Mouse (Mus musculus): ENCODE results near the gene Il17f. TPM values are rescaled to one million over a fixed set of nuclear protein-coding genes. Genes with fewer than 3 reads are reported as not detected.

Gene Il17f
- polyA plus RNA-seq, 2 experiments: 0.45 TPM; not detected in 1

- H3K9ac ChIP-seq (ENCODE audit: low read depth, low read length, severe bottlenecking): no peak overlapping the region
- H3K36me3 ChIP-seq (ENCODE audit: control insufficient read depth, insufficient read depth, low read length): no peaks in the 10 kb centered on the region
- H3K27me3 ChIP-seq (ENCODE audit: control insufficient read depth, insufficient read depth, low read length): no peaks in the 10 kb centered on the region
- ATAC-seq (ENCODE audit: low FRiP score, low read depth) (no peak), DNase-seq (ENCODE audit: low spot score) (no peak)
- no peak overlapping the region for H3K27ac ChIP-seq (replicated peaks; ENCODE audit: low read depth, low read length)
- H3K4me2 ChIP-seq (replicated peaks; ENCODE audit: low read depth, low read length, severe bottlenecking): no peak overlapping the region
- TF ChIP-seq POLR2A (IDR thresholded peaks at IDR 0.05; ENCODE audit: borderline replicate concordance, extremely low read depth, insufficient read depth, insufficient read length): no peak
- no peaks in the 10 kb centered on the region for H3K9me3 ChIP-seq (ENCODE audit: control insufficient read depth, low read length)
- H3K4me3 ChIP-seq (replicated peaks; ENCODE audit: low read length): no peak overlapping the region
- WGBS: 69% methylated on average over 1 of the region's 1 CpGs
- no peaks in the 10 kb centered on the region for H3K4me1 ChIP-seq (ENCODE audit: control insufficient read depth, insufficient read depth, low read length)
These were observed 40.1 kb upstream of the Il17f start for GRCm38 (mm10) chr1:20830546-20830945.

GRCm38 (mm10) chr1:20828061-20828460 lies 37.6 kb upstream of the Il17f start:
- WGBS: 92% methylated on average over 2 of the region's 2 CpGs
- no peak overlapping the region for H3K9ac ChIP-seq (ENCODE audit: low read depth, low read length, severe bottlenecking)
- no peak overlapping the region for H3K4me2 ChIP-seq (replicated peaks; ENCODE audit: low read depth, low read length, severe bottlenecking)
- no peaks in the 10 kb centered on the region for H3K27me3 ChIP-seq (ENCODE audit: control insufficient read depth, insufficient read depth, low read length)
- no peak overlapping the region for H3K27ac ChIP-seq (replicated peaks; ENCODE audit: low read depth, low read length)
- no peaks in the 10 kb centered on the region for H3K36me3 ChIP-seq (ENCODE audit: control insufficient read depth, insufficient read depth, low read length)
- DNase-seq (ENCODE audit: low spot score) (no peak), ATAC-seq (ENCODE audit: low FRiP score, low read depth) (no peak)
- TF ChIP-seq POLR2A (IDR thresholded peaks at IDR 0.05; ENCODE audit: borderline replicate concordance, extremely low read depth, insufficient read depth, insufficient read length): no peak
- H3K9me3 ChIP-seq (ENCODE audit: control insufficient read depth, low read length): no peaks in the 10 kb centered on the region
- no peaks in the 10 kb centered on the region for H3K4me1 ChIP-seq (ENCODE audit: control insufficient read depth, insufficient read depth, low read length)
- no peak overlapping the region for H3K4me3 ChIP-seq (replicated peaks; ENCODE audit: low read length)

- no peaks in the 10 kb centered on the region for H3K27me3 ChIP-seq (ENCODE audit: control insufficient read depth, insufficient read depth, low read length)
- no peaks in the 10 kb centered on the region for H3K4me1 ChIP-seq (ENCODE audit: control insufficient read depth, insufficient read depth, low read length)
- no peaks in the 10 kb centered on the region for H3K36me3 ChIP-seq (ENCODE audit: control insufficient read depth, insufficient read depth, low read length)
- DNase-seq (ENCODE audit: low spot score) (no peak), ATAC-seq (ENCODE audit: low FRiP score, low read depth) (no peak)
- no peak for TF ChIP-seq POLR2A (IDR thresholded peaks at IDR 0.05; ENCODE audit: borderline replicate concordance, extremely low read depth, insufficient read depth, insufficient read length)
- H3K9ac ChIP-seq (ENCODE audit: low read depth, low read length, severe bottlenecking): no peak overlapping the region
- no peak overlapping the region for H3K4me2 ChIP-seq (replicated peaks; ENCODE audit: low read depth, low read length, severe bottlenecking)
- H3K9me3 ChIP-seq (ENCODE audit: control insufficient read depth, low read length): no peaks in the 10 kb centered on the region
- H3K27ac ChIP-seq (replicated peaks; ENCODE audit: low read depth, low read length): no peak overlapping the region
- H3K4me3 ChIP-seq (replicated peaks; ENCODE audit: low read length): no peak overlapping the region
These were observed 34.6 kb upstream of the Il17f start for GRCm38 (mm10) chr1:20825036-20825435.

- Histone ChIP-seq H3K27me3 (ENCODE audit: control insufficient read depth, insufficient read depth, low read length) (no peaks in the 10 kb centered on the region), H3K4me1 (ENCODE audit: control insufficient read depth, insufficient read depth, low read length) (0 out of 2 replicates have a peak, but pooled peaks cover 3% of the 10 kb centered on the region), H3K4me2 (replicated peaks; ENCODE audit: low read depth, low read length, severe bottlenecking) (no peak overlapping the region), H3K9me3 (ENCODE audit: control insufficient read depth, low read length) (no peaks in the 10 kb centered on the region), H3K36me3 (ENCODE audit: control insufficient read depth, insufficient read depth, low read length) (no peaks in the 10 kb centered on the region), H3K27ac (replicated peaks; ENCODE audit: low read depth, low read length) (no peak overlapping the region), H3K4me3 (replicated peaks; ENCODE audit: low read length) (no peak overlapping the region), H3K9ac (ENCODE audit: low read depth, low read length, severe bottlenecking) (no peak overlapping the region)
- DNase-seq (ENCODE audit: low spot score) (no peak), ATAC-seq (ENCODE audit: low FRiP score, low read depth) (no peak)
- TF ChIP-seq POLR2A (IDR thresholded peaks at IDR 0.05; ENCODE audit: borderline replicate concordance, extremely low read depth, insufficient read depth, insufficient read length): no peak
- 73% methylated on average over 2 of the region's 2 CpGs for WGBS
These were observed 33.5 kb upstream of the Il17f start for GRCm38 (mm10) chr1:20823906-20824305.

GRCm38 (mm10) chr1:20823471-20823870 lies 33.1 kb upstream of the Il17f start:
- 0 out of 2 replicates have a peak, but pooled peaks cover 6% of the 10 kb centered on the region for H3K4me1 ChIP-seq (ENCODE audit: control insufficient read depth, insufficient read depth, low read length)
- H3K27ac ChIP-seq (replicated peaks; ENCODE audit: low read depth, low read length): no peak overlapping the region
- H3K27me3 ChIP-seq (ENCODE audit: control insufficient read depth, insufficient read depth, low read length): no peaks in the 10 kb centered on the region
- no peaks in the 10 kb centered on the region for H3K36me3 ChIP-seq (ENCODE audit: control insufficient read depth, insufficient read depth, low read length)
- ATAC-seq (ENCODE audit: low FRiP score, low read depth) (no peak), DNase-seq (ENCODE audit: low spot score) (no peak)
- H3K9me3 ChIP-seq (ENCODE audit: control insufficient read depth, low read length): no peaks in the 10 kb centered on the region
- no peak overlapping the region for H3K4me3 ChIP-seq (replicated peaks; ENCODE audit: low read length)
- 67% methylated on average over 4 of the region's 4 CpGs for WGBS
- no peak for TF ChIP-seq POLR2A (IDR thresholded peaks at IDR 0.05; ENCODE audit: borderline replicate concordance, extremely low read depth, insufficient read depth, insufficient read length)
- H3K4me2 ChIP-seq (replicated peaks; ENCODE audit: low read depth, low read length, severe bottlenecking): no peak overlapping the region
- H3K9ac ChIP-seq (ENCODE audit: low read depth, low read length, severe bottlenecking): no peak overlapping the region

- no peaks in the 10 kb centered on the region for H3K27me3 ChIP-seq (ENCODE audit: control insufficient read depth, insufficient read depth, low read length)
- WGBS: 86% methylated on average over 4 of the region's 4 CpGs
- no peak for ATAC-seq (ENCODE audit: low FRiP score, low read depth)
These were observed 30.5 kb upstream of the Il17f start for GRCm38 (mm10) chr1:20820959-20821358.

More at GRCm38 (mm10) chr1:20820959-20821358, 30.5 kb upstream of the Il17f start:
- Histone ChIP-seq H3K4me3 (replicated peaks; ENCODE audit: low read length) (no peak overlapping the region), H3K4me1 (ENCODE audit: control insufficient read depth, insufficient read depth, low read length) (0 out of 2 replicates have a peak, but pooled peaks cover 6% of the 10 kb centered on the region), H3K9ac (ENCODE audit: low read depth, low read length, severe bottlenecking) (no peak overlapping the region), H3K36me3 (ENCODE audit: control insufficient read depth, insufficient read depth, low read length) (peaks cover 18% of the 10 kb centered on the region), H3K27ac (replicated peaks; ENCODE audit: low read depth, low read length) (no peak overlapping the region), H3K4me2 (replicated peaks; ENCODE audit: low read depth, low read length, severe bottlenecking) (no peak overlapping the region), H3K9me3 (ENCODE audit: control insufficient read depth, low read length) (no peaks in the 10 kb centered on the region)
- no peak for TF ChIP-seq POLR2A (IDR thresholded peaks at IDR 0.05; ENCODE audit: borderline replicate concordance, extremely low read depth, insufficient read depth, insufficient read length)
- no peak for DNase-seq (ENCODE audit: low spot score)

Data from limb, embryonic 14.5 days (tissue).